In genomic region chr19:47910117-47910618, GRCm38 (mm10) we compare ENCODE assay signal across 9 mouse cellular contexts. TPM values are rescaled to one million over a fixed set of nuclear protein-coding genes. Genes with fewer than 3 reads are reported as not detected.
DNase-seq lines count a peak whose midpoint lies in the region; ATAC-seq and TF ChIP-seq lines count a peak whose summit lies in the region.
"Had no signal": no experiment of that assay in that cellular context is flagged by ENCODE, and none has a peak within 500 bp of the region (broad histone marks: within the 10 kb centered on the region; RNA-seq: fewer than 3 reads in every experiment).

No protein-coding gene starts in this region.

- no peak for TF ChIP-seq CTCF in spleen, adult 2 months (IDR thresholded peaks at IDR 0.05; ENCODE audit: extremely low read depth, insufficient read depth, insufficient read length, insufficient replicate concordance)
- no peak for TF ChIP-seq CTCF in forebrain, postnatal 0 days (IDR thresholded peaks at IDR 0.05; ENCODE audit: low read depth)
- no peak for TF ChIP-seq CTCF in liver, postnatal 0 days (IDR thresholded peaks at IDR 0.05; ENCODE audit: low read depth)

- intact Hi-C loops in left cerebral cortex, postnatal 14 days (cut with DNase I): no loop called here

- peak in 1 of 2 experiments; percentile 38 for DNase-seq in spleen, adult 2 months (ENCODE audit: low read depth in 1 of 2, low spot score in 2 of 2)
- DNase-seq in spleen, adult 12 weeks (ENCODE audit: low spot score): no peak
- peak; percentile 27 for DNase-seq in forebrain, postnatal 0 days
- DNase-seq in liver, postnatal 0 days: no peak
- peak; percentile 41 to 51 for DNase-seq in thymus, postnatal 36 days
- no peak for DNase-seq in layer of hippocampus, postnatal 14 days (ENCODE audit: low spot score in 2 of 2)
- no peak for DNase-seq in frontal cortex, postnatal 10 days (ENCODE audit: low spot score in 2 of 2)
- DNase-seq in left cerebral cortex, postnatal 14 days (ENCODE audit: low spot score in 2 of 2): no peak

- peak overlapping the region; percentile 61; the same call in 1 of the 2 replicates for H3K9ac ChIP-seq in forebrain, postnatal 0 days
- H3K9ac ChIP-seq in liver, postnatal 0 days (replicated peaks): no peak overlapping the region

- no peaks in the 10 kb centered on the region for H3K9me3 ChIP-seq in forebrain, postnatal 0 days (ENCODE audit: low read length)
- no peaks in the 10 kb centered on the region for H3K9me3 ChIP-seq in liver, postnatal 0 days (ENCODE audit: low read length)

- no peak for TF ChIP-seq EP300 in liver, postnatal 0 days (IDR thresholded peaks at IDR 0.05; ENCODE audit: low read depth)

- no peak for ATAC-seq in forebrain, postnatal 0 days
- no peak for ATAC-seq in liver, postnatal 0 days

- peaks cover 35% of the 10 kb centered on the region for H3K4me1 ChIP-seq in spleen, adult 2 months (ENCODE audit: control insufficient read depth, insufficient read depth, insufficient read length)
- H3K4me1 ChIP-seq in forebrain, postnatal 0 days (ENCODE audit: insufficient read depth): peaks cover 8% of the 10 kb centered on the region; the same call in 1 of the 2 replicates
- peaks cover 14% of the 10 kb centered on the region for H3K4me1 ChIP-seq in liver, postnatal 0 days (ENCODE audit: insufficient read depth)

- H3K27me3 ChIP-seq in spleen, adult 2 months (ENCODE audit: control insufficient read depth, insufficient read depth, low read length): no peaks in the 10 kb centered on the region
- no peaks in the 10 kb centered on the region for H3K27me3 ChIP-seq in forebrain, postnatal 0 days (ENCODE audit: insufficient read depth, low read length)
- H3K27me3 ChIP-seq in liver, postnatal 0 days (ENCODE audit: insufficient read depth, low read length): no peaks in the 10 kb centered on the region

- H3K4me2 ChIP-seq in forebrain, postnatal 0 days (ENCODE audit: low read depth): peak overlapping the region; percentile 50
- H3K4me2 ChIP-seq in liver, postnatal 0 days (ENCODE audit: low read depth, low read length): peak overlapping the region; percentile 53

- no peak overlapping the region; the same call in 1 of the 2 replicates for H3K4me3 ChIP-seq in spleen, adult 2 months (ENCODE audit: extremely low read depth, insufficient read depth, insufficient read length)
- H3K4me3 ChIP-seq in forebrain, postnatal 0 days (ENCODE audit: low read depth, low read length): peak overlapping the region; percentile 23
- 0 out of 2 replicates have a peak overlapping the region, but pooled peaks have one; percentile 7 for H3K4me3 ChIP-seq in liver, postnatal 0 days (ENCODE audit: low read depth, low read length)

- peak overlapping the region; percentile 71 for H3K27ac ChIP-seq in spleen, adult 2 months (ENCODE audit: insufficient read depth, low read length)
- H3K27ac ChIP-seq in forebrain, postnatal 0 days (ENCODE audit: low read depth, low read length): peak overlapping the region; percentile 85
- H3K27ac ChIP-seq in liver, postnatal 0 days (ENCODE audit: low read depth): peak overlapping the region; percentile 66
- H3K27ac ChIP-seq: macrophage had no signal

- WGBS in spleen, adult 2 months: 14% methylated on average over 4 of the region's 4 CpGs
- WGBS in forebrain, postnatal 0 days: 31% methylated on average over 4 of the region's 4 CpGs
- 19% methylated on average over 4 of the region's 4 CpGs for WGBS in liver, postnatal 0 days (ENCODE audit: insufficient replicate concordance)

- no peak for TF ChIP-seq POLR2A in spleen, adult 2 months (IDR thresholded peaks at IDR 0.05; ENCODE audit: low read depth, low read length)

- no peaks in the 10 kb centered on the region for H3K36me3 ChIP-seq in spleen, adult 2 months (ENCODE audit: control insufficient read depth, insufficient read depth, low read length)
- no peaks in the 10 kb centered on the region for H3K36me3 ChIP-seq in forebrain, postnatal 0 days (ENCODE audit: insufficient read depth)
- H3K36me3 ChIP-seq in liver, postnatal 0 days (replicated peaks; ENCODE audit: insufficient read depth, low read length): peaks cover 8% of the 10 kb centered on the region; the same call in 1 of the 2 replicates

RNA-seq across cellular contexts. Expression of gene Cfap43, which starts 8.9 kb away (rescaled TPM):
- not detected in 2 replicates for polyA plus RNA-seq in spleen, adult 2 months (2012; rRNA removed)
- 2.1 and 2.3 TPM in 2 replicates for total RNA-seq in forebrain, postnatal 0 days (2014; rRNA removed)
- polyA plus RNA-seq in forebrain, postnatal 0 days (2015; fragmentation: Nextera tagmentation; extraction: Ambion mirVana): 0.99 and 1.8 TPM in 2 replicates
- 0.05 TPM in 1 of 2 replicates, not detected in the other for polyA plus RNA-seq in liver, postnatal 0 days (2015; fragmentation: Nextera tagmentation; extraction: Ambion mirVana)
- total RNA-seq in layer of hippocampus, postnatal 14 days (2021): 1 to 10 TPM; 1.5 to 4.8 TPM
- 1 to 10 TPM in 1 of 2 experiments, under 1 TPM in 1; 0.34 to 1.2 TPM for total RNA-seq in left cerebral cortex, postnatal 14 days (2021)

RNA-seq across cellular contexts. Expression of gene Itprip, which starts 8.9 kb away (rescaled TPM):
- 16.9 and 21.1 TPM in 2 replicates for polyA plus RNA-seq in spleen, adult 2 months (2012; rRNA removed)
- total RNA-seq in forebrain, postnatal 0 days (2014; rRNA removed): 3.8 and 4.9 TPM in 2 replicates
- 2.2 and 2.4 TPM in 2 replicates for polyA plus RNA-seq in forebrain, postnatal 0 days (2015; fragmentation: Nextera tagmentation; extraction: Ambion mirVana)
- polyA plus RNA-seq in liver, postnatal 0 days (2015; fragmentation: Nextera tagmentation; extraction: Ambion mirVana): 2.4 and 2.8 TPM in 2 replicates
- 1 to 10 TPM; 1.7 to 1.9 TPM for total RNA-seq in layer of hippocampus, postnatal 14 days (2021)
- total RNA-seq in left cerebral cortex, postnatal 14 days (2021): 1 to 10 TPM in 1 of 2 experiments, under 1 TPM in 1; 0.94 to 1.1 TPM

RNA-seq across cellular contexts. Expression of gene Cfap58, which starts 27.3 kb away (rescaled TPM):
- not detected in 2 replicates for polyA plus RNA-seq in spleen, adult 2 months (2012; rRNA removed)
- 0.46 and 2.6 TPM in 2 replicates for total RNA-seq in forebrain, postnatal 0 days (2014; rRNA removed)
- 0.42 and 0.62 TPM in 2 replicates for polyA plus RNA-seq in forebrain, postnatal 0 days (2015; fragmentation: Nextera tagmentation; extraction: Ambion mirVana)
- polyA plus RNA-seq in liver, postnatal 0 days (2015; fragmentation: Nextera tagmentation; extraction: Ambion mirVana): not detected in 2 replicates
- total RNA-seq in layer of hippocampus, postnatal 14 days (2021): under 1 TPM; 0.29 to 0.55 TPM
- total RNA-seq in left cerebral cortex, postnatal 14 days (2021): under 1 TPM; 0.24 to 0.55 TPM
- polyA plus RNA-seq: macrophage had no signal

RNA-seq across cellular contexts. Expression of gene Gsto2, which starts 44.8 kb away (rescaled TPM):
- polyA plus RNA-seq in spleen, adult 2 months (2012; rRNA removed): 0.13 and 0.32 TPM in 2 replicates
- total RNA-seq in forebrain, postnatal 0 days (2014; rRNA removed): 0.77 and 0.95 TPM in 2 replicates
- 0.88 and 0.93 TPM in 2 replicates for polyA plus RNA-seq in forebrain, postnatal 0 days (2015; fragmentation: Nextera tagmentation; extraction: Ambion mirVana)
- 0.25 and 0.39 TPM in 2 replicates for polyA plus RNA-seq in liver, postnatal 0 days (2015; fragmentation: Nextera tagmentation; extraction: Ambion mirVana)
- total RNA-seq in layer of hippocampus, postnatal 14 days (2021): 1 to 10 TPM; 1.8 to 3.0 TPM
- total RNA-seq in left cerebral cortex, postnatal 14 days (2021): 1 to 10 TPM; 1.4 to 1.7 TPM

RNA-seq across cellular contexts. Expression of gene Gsto1, which starts 55.4 kb away (rescaled TPM):
- polyA plus RNA-seq in spleen, adult 2 months (2012; rRNA removed): 23.0 and 24.5 TPM in 2 replicates
- 120 and 187 TPM in 2 replicates for total RNA-seq in forebrain, postnatal 0 days (2014; rRNA removed)
- polyA plus RNA-seq in forebrain, postnatal 0 days (2015; fragmentation: Nextera tagmentation; extraction: Ambion mirVana): 166 and 184 TPM in 2 replicates
- 151 and 198 TPM in 2 replicates for polyA plus RNA-seq in liver, postnatal 0 days (2015; fragmentation: Nextera tagmentation; extraction: Ambion mirVana)
- total RNA-seq in layer of hippocampus, postnatal 14 days (2021): 10 to 100 TPM; 74.0 to 77.7 TPM
- total RNA-seq in left cerebral cortex, postnatal 14 days (2021): 10 to 100 TPM; 58.1 to 62.5 TPM

Comparison
In these comparisons a context has a peak if more than half of its experiments do, and no peak if none do; other contexts are left out.
1. DNase-seq: peak in forebrain, postnatal 0 days (single experiment) and thymus, postnatal 36 days (2 of 2); none in spleen, adult 12 weeks (single experiment), liver, postnatal 0 days (single experiment), layer of hippocampus, postnatal 14 days (0 of 2), frontal cortex, postnatal 10 days (0 of 2) and left cerebral cortex, postnatal 14 days (0 of 2).
2. Peak in every context shown above with its lines, with median percentiles within 50 percentile points of each other: H3K27ac ChIP-seq.